Mouse (Mus musculus): Measurements from ENCODE around the gene Pecr.

GRCm38 (mm10) chr1:72254545-72255061, 29.5 kb downstream of the Pecr start:
- TF ChIP-seq CTCF (IDR thresholded peaks at IDR 0.05; ENCODE audit: low read depth) (peak; percentile 33; the same call in 1 of the 2 replicates), EP300 (IDR thresholded peaks at IDR 0.05; ENCODE audit: low read depth) (no peak)

All from liver, postnatal 0 days (tissue).